Mouse (Mus musculus) olfactory bulb, adult 2 months (tissue): ENCODE data around the gene Igfn1.

Experiments used
- CTCF ChIP-seq: fragments of 200-500 bp; IDR thresholded peaks from 2 replicates; pipeline ENCODE4 v1.5.1; 2012; ENCODE audit warnings: low read depth, mild to moderate bottlenecking, low read length, moderate library complexity; ENCODE audit not compliant: insufficient read depth
- POLR2A ChIP-seq: fragments of 200-500 bp; IDR thresholded peaks from 2 replicates; pipeline ENCODE4 v1.6.1; 2012; ENCODE audit warnings: mild to moderate bottlenecking, low read depth, low read length, moderate library complexity; ENCODE audit not compliant: insufficient read depth

- TF ChIP-seq CTCF (no peak), POLR2A (no peak)
Measured at GRCm38 (mm10) chr1:135913657-135914056, 92.5 kb downstream of the Igfn1 start.
